Mouse (Mus musculus): ENCODE results near the gene Kifc1.

Gene Kifc1

GRCm38 (mm10) chr17:33890533-33891059 lies at the start of gene Kifc1:
TSS of gene Kifc1 (minus strand) at chr17:33890661.
- peak; percentile 100 for DNase-seq (ENCODE audit: low read depth)

GRCm38 (mm10) chr17:33938783-33939182 lies 48.3 kb upstream of the Kifc1 start:
- no peak for DNase-seq (ENCODE audit: low read depth)

GRCm38 (mm10) chr17:33936993-33937392 lies 46.5 kb upstream of the Kifc1 start:
- no peak for DNase-seq (ENCODE audit: low read depth)

GRCm38 (mm10) chr17:33935422-33936055 lies 45.1 kb upstream of the Kifc1 start:
- no peak for DNase-seq (ENCODE audit: low read depth)

GRCm38 (mm10) chr17:33932970-33933369 lies 42.5 kb upstream of the Kifc1 start:
- DNase-seq (ENCODE audit: low read depth) = no peak

GRCm38 (mm10) chr17:33932448-33932847 lies 42.0 kb upstream of the Kifc1 start:
- DNase-seq (ENCODE audit: low read depth) = no peak

- no peak for DNase-seq (ENCODE audit: low read depth)
Observed at GRCm38 (mm10) chr17:33931947-33932346, 41.5 kb upstream of the Kifc1 start.

GRCm38 (mm10) chr17:33931159-33931866 lies 40.9 kb upstream of the Kifc1 start:
- no peak for DNase-seq (ENCODE audit: low read depth)

- peak; percentile 65 for DNase-seq (ENCODE audit: low read depth)
Observed at GRCm38 (mm10) chr17:33930280-33931158, 40.1 kb upstream of the Kifc1 start.

- DNase-seq (ENCODE audit: low read depth) = peak; percentile 89
Observed at GRCm38 (mm10) chr17:33929371-33930279, 39.2 kb upstream of the Kifc1 start, which contains the start of gene Rgl2. TSS of gene Rgl2 (plus strand) at chr17:33929543.

- no peak for DNase-seq (ENCODE audit: low read depth)
Observed at GRCm38 (mm10) chr17:33928251-33928947, 37.9 kb upstream of the Kifc1 start.

GRCm38 (mm10) chr17:33926207-33926932 lies 35.9 kb upstream of the Kifc1 start:
- no peak for DNase-seq (ENCODE audit: low read depth)

GRCm38 (mm10) chr17:33925406-33926116 lies 35.1 kb upstream of the Kifc1 start:
- no peak for DNase-seq (ENCODE audit: low read depth)

- DNase-seq (ENCODE audit: low read depth) = peak; percentile 74
Observed at GRCm38 (mm10) chr17:33924577-33925283, 34.3 kb upstream of the Kifc1 start.

GRCm38 (mm10) chr17:33921361-33921760 lies 30.9 kb upstream of the Kifc1 start:
- DNase-seq (ENCODE audit: low read depth) = no peak

- peak; percentile 92 for DNase-seq (ENCODE audit: low read depth)
Observed at GRCm38 (mm10) chr17:33920282-33921097, 30.0 kb upstream of the Kifc1 start.

GRCm38 (mm10) chr17:33919351-33920281 lies 29.2 kb upstream of the Kifc1 start:
- peak; percentile 96 for DNase-seq (ENCODE audit: low read depth)

Data from 416B (cell line).